Comparison of ENCODE assay signal across 8 mouse cellular contexts in genomic region chr16:8862336-8862987, GRCm38 (mm10). TPM values are rescaled to one million over a fixed set of nuclear protein-coding genes. Genes with fewer than 3 reads are reported as not detected.
DNase-seq lines count a peak whose midpoint lies in the region; ATAC-seq and TF ChIP-seq lines count a peak whose summit lies in the region.
"Had no signal": no experiment of that assay in that cellular context is flagged by ENCODE, and none has a peak within 500 bp of the region (broad histone marks: within the 10 kb centered on the region; RNA-seq: fewer than 3 reads in every experiment).

No protein-coding gene starts in this region.

- H3K27ac ChIP-seq in intestine, postnatal 0 days (ENCODE audit: low read depth, low read length) = peak overlapping the region; percentile 41; the same call in 1 of the 2 replicates
- H3K27ac ChIP-seq in hindbrain, embryonic 13.5 days = no peak overlapping the region
- no peak overlapping the region for H3K27ac ChIP-seq in midbrain, embryonic 16.5 days (ENCODE audit: low read length)

- peaks cover 28% of the 10 kb centered on the region for H3K79me3 ChIP-seq in C2C12 (ENCODE audit: low read depth)

- TF ChIP-seq CTCF in C2C12 (IDR thresholded peaks at IDR 0.05; ENCODE audit: control insufficient read depth, insufficient read depth, insufficient read length) = no peak
- no peak for TF ChIP-seq CTCF in intestine, postnatal 0 days (IDR thresholded peaks at IDR 0.05; ENCODE audit: low read depth)

- no peak overlapping the region for H3ac ChIP-seq in C2C12 (ENCODE audit: control insufficient read depth, insufficient read length, low read depth)

- peak; percentile 74 for ATAC-seq in intestine, postnatal 0 days
- ATAC-seq in hindbrain, embryonic 13.5 days (ENCODE audit: low FRiP score) = no peak
- no peak for ATAC-seq in midbrain, embryonic 16.5 days

- 75% methylated on average over 5 of the region's 5 CpGs for WGBS in intestine, postnatal 0 days
- 89% methylated on average over 5 of the region's 5 CpGs for WGBS in hindbrain, embryonic 13.5 days
- 90% methylated on average over 5 of the region's 5 CpGs for WGBS in midbrain, embryonic 16.5 days

- H3K36me3 ChIP-seq in C2C12 (ENCODE audit: control insufficient read depth, insufficient read depth) = peaks cover 62% of the 10 kb centered on the region
- H3K36me3 ChIP-seq in intestine, postnatal 0 days (ENCODE audit: control insufficient read depth, insufficient read depth) = peaks cover 22% of the 10 kb centered on the region
- peaks cover 39% of the 10 kb centered on the region for H3K36me3 ChIP-seq in hindbrain, embryonic 13.5 days
- H3K36me3 ChIP-seq in midbrain, embryonic 16.5 days (ENCODE audit: control insufficient read depth, insufficient read depth, low read length) = peaks cover 7% of the 10 kb centered on the region

- H3K4me1 ChIP-seq in intestine, postnatal 0 days (replicated peaks; ENCODE audit: control insufficient read depth, insufficient read depth, low read length) = 0 out of 2 replicates have a peak, but pooled peaks cover 4% of the 10 kb centered on the region
- H3K4me1 ChIP-seq in hindbrain, embryonic 13.5 days (replicated peaks) = no peaks in the 10 kb centered on the region
- H3K4me1 ChIP-seq in midbrain, embryonic 16.5 days (ENCODE audit: control insufficient read depth, insufficient read depth, low read length) = peaks cover 4% of the 10 kb centered on the region; the same call in 1 of the 2 replicates

- H3K9me3 ChIP-seq in intestine, postnatal 0 days (ENCODE audit: control insufficient read depth) = no peaks in the 10 kb centered on the region
- H3K9me3 ChIP-seq in hindbrain, embryonic 13.5 days = no peaks in the 10 kb centered on the region
- 0 out of 2 replicates have a peak, but pooled peaks cover 3% of the 10 kb centered on the region for H3K9me3 ChIP-seq in midbrain, embryonic 16.5 days (replicated peaks; ENCODE audit: control insufficient read depth, low read length, poor library complexity, severe bottlenecking)

- peaks cover 63% of the 10 kb centered on the region for H3K79me2 ChIP-seq in C2C12 (ENCODE audit: control insufficient read depth, insufficient read depth)

- H3K9ac ChIP-seq in intestine, postnatal 0 days (ENCODE audit: low read depth, low read length) = no peak overlapping the region
- no peak overlapping the region for H3K9ac ChIP-seq in hindbrain, embryonic 13.5 days
- no peak overlapping the region for H3K9ac ChIP-seq in midbrain, embryonic 16.5 days (ENCODE audit: low read depth, low read length)

- H3K27me3 ChIP-seq in C2C12 (ENCODE audit: control insufficient read depth, insufficient read depth, insufficient read length) = no peaks in the 10 kb centered on the region
- H3K27me3 ChIP-seq in intestine, postnatal 0 days (replicated peaks; ENCODE audit: control insufficient read depth, insufficient read depth, low read length) = no peaks in the 10 kb centered on the region
- no peaks in the 10 kb centered on the region for H3K27me3 ChIP-seq in hindbrain, embryonic 13.5 days
- H3K27me3 ChIP-seq in midbrain, embryonic 16.5 days (ENCODE audit: control insufficient read depth, insufficient read depth, low read depth, low read length) = no peaks in the 10 kb centered on the region

- H3K4me2 ChIP-seq in intestine, postnatal 0 days (replicated peaks; ENCODE audit: low read depth) = no peak overlapping the region
- no peak overlapping the region for H3K4me2 ChIP-seq in hindbrain, embryonic 13.5 days
- no peak overlapping the region for H3K4me2 ChIP-seq in midbrain, embryonic 16.5 days (ENCODE audit: low read length)

- DNase-seq in 3T3-L1 (ENCODE audit: low read depth, low spot score) = peak; percentile 94
- DNase-seq in brain, adult 2 months (ENCODE audit: low read depth, low spot score) = peak; percentile 93
- no peak for DNase-seq in kidney, adult 11 months
- DNase-seq: heart, postnatal 4 days had no signal

- H3K4me3 ChIP-seq in C2C12 (ENCODE audit: insufficient read depth, poor library complexity, severe bottlenecking) = no peak overlapping the region
- H3K4me3 ChIP-seq in intestine, postnatal 0 days (ENCODE audit: low read depth, low read length) = no peak overlapping the region
- H3K4me3 ChIP-seq in hindbrain, embryonic 13.5 days = no peak overlapping the region
- H3K4me3 ChIP-seq in midbrain, embryonic 16.5 days (ENCODE audit: low read depth, low read length) = no peak overlapping the region

TF ChIP-seq in C2C12, 6 proteins besides CTCF, POLR2A, EP300 and RAD21:
- peak; percentile 32 for TF ChIP-seq MAX (IDR thresholded peaks at IDR 0.05)
- no peak for TF ChIP-seq USF1 (IDR thresholded peaks at IDR 0.05; ENCODE audit: low read depth)
- TF ChIP-seq MYOG (IDR thresholded peaks at IDR 0.05; ENCODE audit: control insufficient read depth, extremely low read depth, insufficient read length) = no peak
- TF ChIP-seq FOSL1 (IDR thresholded peaks at IDR 0.05; ENCODE audit: insufficient read depth, low read length, poor library complexity, severe bottlenecking) = peak; percentile 60
- TF ChIP-seq CEBPB (IDR thresholded peaks at IDR 0.05; ENCODE audit: low read depth) = no peak
- TF ChIP-seq MYOD1 (IDR thresholded peaks at IDR 0.05; ENCODE audit: control insufficient read depth, insufficient read length, low read depth) = no peak

RNA-seq across cellular contexts. Expression of gene 1810013L24Rik, which starts 32.6 kb away (rescaled TPM):
- 20.1 TPM for polyA plus RNA-seq in C2C12 (2012; fragmentation: generic; extraction: Trizol)
- 14.3 and 15.1 TPM in 2 replicates for polyA plus RNA-seq in intestine, postnatal 0 days (2015; fragmentation: Nextera tagmentation; extraction: Ambion mirVana)
- polyA plus RNA-seq in hindbrain, embryonic 13.5 days (2015; fragmentation: Nextera tagmentation; extraction: Ambion mirVana) = 30.6 and 31.3 TPM in 2 replicates
- 26.0 and 27.8 TPM in 2 replicates for polyA plus RNA-seq in midbrain, embryonic 16.5 days (2015; fragmentation: Nextera tagmentation; extraction: Ambion mirVana)
